Mouse (Mus musculus) hindbrain, embryonic 14.5 days (tissue): Measurements from ENCODE around the gene Hist2h2bb. TPM values are rescaled to one million over a fixed set of nuclear protein-coding genes. Genes with fewer than 3 reads are reported as not detected.
"Not testable (repeated sequence)": the region's sequence is repeated elsewhere in the genome, so short reads cannot be mapped to it uniquely, and the experiment has no call there.

Experiments used
- ATAC-seq: fragments of 200-750 bp; cut with Nextera tagmentation; 2 replicates; pipeline ENCODE4 v1.8.0; 2017; ENCODE audit warnings: moderate number of reproducible peaks, mild to moderate bottlenecking, moderate TSS enrichment, moderate library complexity; ENCODE audit not compliant: low FRiP score
- DNase-seq: peaks from one replicate; pipeline ENCODE4 v3.0.0-alpha.2; 2015; ENCODE audit warnings: low spot score
- H3K27ac ChIP-seq: fragments of 300-500 bp; sonication (generic); 2 replicates; pipeline ENCODE4 v1.5.1; 2014; ENCODE audit warnings: mild to moderate bottlenecking, moderate library complexity
- H3K27me3 ChIP-seq: fragments of 300-500 bp; sonication (generic); 2 replicates; pipeline ENCODE4 v1.6.1; 2014; ENCODE audit warnings: mild to moderate bottlenecking, low read length, mixed read lengths; ENCODE audit not compliant: control insufficient read depth, insufficient read depth
- H3K36me3 ChIP-seq: fragments of 300-500 bp; sonication (generic); replicated peaks from 2 replicates; pipeline ENCODE4 v1.6.1; 2014; ENCODE audit not compliant: control insufficient read depth, insufficient read depth
- H3K4me1 ChIP-seq: fragments of 300-500 bp; sonication (generic); replicated peaks from 2 replicates; pipeline ENCODE4 v1.6.1; 2014; ENCODE audit warnings: antibody characterized with exemption, low read length, mixed read lengths; ENCODE audit not compliant: control insufficient read depth, insufficient read depth
- H3K4me2 ChIP-seq: fragments of 300-500 bp; sonication (generic); replicated peaks from 2 replicates; pipeline ENCODE4 v1.6.1; 2014; ENCODE audit warnings: mild to moderate bottlenecking, moderate library complexity
- H3K4me3 ChIP-seq: fragments of 300-500 bp; sonication (generic); replicated peaks from 2 replicates; pipeline ENCODE4 v1.5.1; 2014; ENCODE audit warnings: mild to moderate bottlenecking, low read length
- H3K9ac ChIP-seq: fragments of 300-500 bp; sonication (generic); 2 replicates; pipeline ENCODE4 v1.6.1; 2014
- H3K9me3 ChIP-seq: fragments of 300-500 bp; sonication (generic); 2 replicates; pipeline ENCODE4 v1.6.1; 2016; ENCODE audit warnings: low read length; ENCODE audit not compliant: control insufficient read depth
- WGBS: fragments of 180-500 bp; shearing (Covaris S2); extraction: QIAGEN DNeasy Blood & Tissue Kit; methylation state at CpG from one replicate; pipeline ENCODE4 v1.1.7; 2014; 5-methylcytosine and 5-hydroxymethylcytosine counted together
- polyA plus RNA-seq: library from polyadenylated mRNA; unstranded; fragments of >200 nt; fragmentation: Nextera tagmentation; extraction: Ambion mirVana; gene quantifications from 2 replicates; pipeline ENCODE4 v1.2.1, GENCODE M21; 2014

Hist2h2bb gene
- polyA plus RNA-seq, 1 experiment from 2014 or later, result 4.1 TPM

DNA sequence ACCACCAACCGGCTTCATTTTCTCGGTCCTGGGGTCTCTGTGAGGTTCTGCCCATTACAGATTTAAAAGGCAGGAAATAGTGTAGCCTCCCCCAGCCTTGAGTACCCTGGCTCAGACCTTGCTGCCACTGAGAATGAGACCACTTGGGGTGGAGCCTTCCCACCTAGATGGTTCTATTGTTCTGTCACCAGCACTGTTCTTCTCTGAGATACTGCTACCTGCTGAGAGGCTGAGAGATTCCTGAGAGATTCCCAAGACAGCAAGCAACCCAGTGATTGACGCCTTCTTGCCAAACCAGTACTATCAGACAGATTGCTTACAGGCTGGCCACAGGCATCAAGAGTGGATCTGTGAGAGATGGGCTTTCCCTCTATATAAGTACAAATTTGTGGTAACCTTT is 19.6 kb downstream of the Hist2h2bb start:
- DNase-seq (no peak), ATAC-seq (no peak)
- Histone ChIP-seq H3K27ac (no peak overlapping the region), H3K4me1 (no peaks in the 10 kb centered on the region), H3K4me2 (no peak overlapping the region), H3K27me3 (peaks cover 11% of the 10 kb centered on the region; the same call in 1 of the 2 replicates), H3K9ac (no peak overlapping the region), H3K36me3 (no peaks in the 10 kb centered on the region), H3K9me3 (no peaks in the 10 kb centered on the region), H3K4me3 (no peak overlapping the region)
- WGBS, result 75% methylated on average over 3 of the region's 3 CpGs

- not testable (repeated sequence) for H3K4me3 ChIP-seq, H3K4me1 ChIP-seq, ATAC-seq, H3K27ac ChIP-seq, H3K27me3 ChIP-seq, DNase-seq, H3K9me3 ChIP-seq, H3K36me3 ChIP-seq, H3K4me2 ChIP-seq, H3K9ac ChIP-seq
- 95% methylated on average over 3 of the region's 3 CpGs for WGBS
These were observed 21.2 kb downstream of the Hist2h2bb start for GRCm38 (mm10) chr3:96290727-96291126.

DNA sequence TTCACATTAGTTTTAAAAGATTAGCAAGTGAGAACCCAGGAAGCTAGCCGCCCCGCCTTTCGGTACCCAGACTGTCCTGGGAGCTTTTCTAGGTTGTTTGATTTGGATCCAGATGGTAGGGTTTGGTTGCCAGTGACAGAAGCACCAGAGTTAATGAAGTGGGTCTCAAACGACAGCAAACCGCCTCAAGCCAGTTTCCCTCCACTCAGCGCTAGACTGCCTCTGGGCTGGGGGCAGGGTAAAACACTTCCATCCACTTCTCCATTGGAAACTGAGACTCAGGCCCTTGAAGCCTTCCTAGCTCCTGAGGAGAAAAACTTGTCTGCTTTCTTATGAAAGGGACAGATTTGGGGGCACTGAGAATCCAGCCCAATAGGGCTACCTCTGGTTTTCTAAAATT is 23.1 kb downstream of the Hist2h2bb start:
- no peak overlapping the region for H3K27ac ChIP-seq
- ATAC-seq (no peak), DNase-seq (no peak)
- no peak overlapping the region for H3K4me2 ChIP-seq
- no peak overlapping the region for H3K4me3 ChIP-seq
- H3K27me3 ChIP-seq, result no peaks in the 10 kb centered on the region
- 69% methylated on average over 6 of the region's 6 CpGs for WGBS
- H3K9me3 ChIP-seq, result no peaks in the 10 kb centered on the region
- no peaks in the 10 kb centered on the region for H3K4me1 ChIP-seq
- H3K9ac ChIP-seq, result no peak overlapping the region
- H3K36me3 ChIP-seq, result no peaks in the 10 kb centered on the region

DNA sequence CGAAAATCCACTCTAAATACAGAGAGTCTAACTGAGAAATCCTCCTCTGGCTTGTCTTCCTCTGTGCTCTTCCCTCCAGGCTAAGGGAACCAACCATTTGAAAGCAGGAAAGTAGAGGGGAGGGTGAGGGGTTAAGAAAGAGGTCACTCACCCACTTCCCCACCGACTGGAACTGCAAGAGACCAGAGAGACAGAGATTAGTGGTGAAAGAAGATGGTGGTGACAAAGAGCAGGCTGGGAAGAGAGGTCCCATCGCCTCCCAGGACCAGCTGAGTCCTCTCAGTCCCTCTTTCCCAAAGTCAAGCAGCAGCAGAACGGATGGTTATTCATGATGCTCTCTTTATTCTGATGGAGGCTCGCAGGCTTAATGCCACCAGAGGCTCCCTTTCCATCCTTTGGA is 23.8 kb downstream of the Hist2h2bb start:
- H3K36me3 ChIP-seq, result no peaks in the 10 kb centered on the region

DNA sequence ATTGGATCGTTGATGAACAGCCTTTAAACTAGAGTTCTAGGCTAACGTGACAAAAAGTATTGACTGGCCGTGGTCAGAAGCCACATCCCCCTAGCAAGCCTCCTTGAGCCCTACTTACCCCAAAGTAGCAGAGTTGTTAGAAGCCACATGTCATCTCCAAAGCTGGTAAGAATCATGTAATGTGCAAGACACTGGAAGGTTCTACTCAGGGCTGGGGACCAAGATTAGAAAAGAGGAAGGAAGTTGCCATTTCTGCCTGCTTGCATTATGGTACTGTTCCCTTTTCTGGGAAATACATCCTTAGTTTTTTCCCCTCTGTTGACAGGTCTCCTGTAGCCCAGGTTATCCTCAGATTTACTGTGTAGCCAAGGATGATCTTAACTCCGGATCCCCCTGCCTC is 24.2 kb downstream of the Hist2h2bb start, which contains the start of gene Fcgr1:
Fcgr1 (minus strand) TSS at position 183 of the 400 bp plus-strand sequence.
- Histone ChIP-seq H3K4me3 (no peak within 1 kb of the TSS), H3K9ac (no peak within 1 kb of the TSS), H3K27me3 (no peaks in the 10 kb centered on the region), H3K4me2 (no peak within 1 kb of the TSS), H3K27ac (no peak within 1 kb of the TSS), H3K36me3 (no peaks in the 10 kb centered on the region), H3K9me3 (no peaks in the 10 kb centered on the region), H3K4me1 (no peaks in the 10 kb centered on the region)
- WGBS, result 86% methylated on average over 4 of the region's 4 CpGs
- ATAC-seq (no peak), DNase-seq (no peak)

More for the DNA sequence above, 23.8 kb downstream of the Hist2h2bb start:
- no peak overlapping the region for H3K27ac ChIP-seq
- H3K4me3 ChIP-seq, result no peak overlapping the region
- no peaks in the 10 kb centered on the region for H3K27me3 ChIP-seq
- H3K9ac ChIP-seq, result no peak overlapping the region
- ATAC-seq, result no peak
- H3K4me2 ChIP-seq, result no peak overlapping the region
- H3K9me3 ChIP-seq, result no peaks in the 10 kb centered on the region
- H3K4me1 ChIP-seq, result no peaks in the 10 kb centered on the region
- WGBS, result 52% methylated on average over 5 of the region's 5 CpGs
- no peak for DNase-seq

DNA sequence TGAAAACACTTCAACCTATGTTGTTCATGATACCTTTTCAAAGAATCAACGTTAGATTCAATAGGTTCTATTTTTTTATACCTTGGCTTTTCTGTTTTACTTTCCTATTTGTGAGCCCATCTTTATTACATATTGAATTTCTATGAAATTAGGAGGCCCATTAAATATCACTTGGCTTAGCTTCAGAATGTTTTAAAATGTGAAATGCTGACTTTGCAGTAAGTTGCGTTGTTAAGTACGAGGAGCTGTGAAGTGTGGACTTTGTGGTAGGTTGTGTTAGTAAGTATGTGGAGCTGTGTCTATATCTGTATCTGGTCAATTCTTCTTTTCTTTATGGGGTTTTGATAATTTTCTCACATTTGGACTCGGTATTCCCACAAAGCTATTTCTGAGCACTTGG is 28.8 kb downstream of the Hist2h2bb start:
- WGBS, result 93% methylated on average over 4 of the region's 4 CpGs
- DNase-seq, result no peak
- no peak overlapping the region for H3K27ac ChIP-seq
- no peaks in the 10 kb centered on the region for H3K4me1 ChIP-seq
- H3K4me3 ChIP-seq, result no peak overlapping the region
- H3K9me3 ChIP-seq, result no peaks in the 10 kb centered on the region
- H3K27me3 ChIP-seq, result no peaks in the 10 kb centered on the region
- no peak overlapping the region for H3K9ac ChIP-seq
- H3K4me2 ChIP-seq, result no peak overlapping the region
- H3K36me3 ChIP-seq, result no peaks in the 10 kb centered on the region
- no peak for ATAC-seq

GRCm38 (mm10) chr3:96299562-96299961 is 30.0 kb downstream of the Hist2h2bb start:
- H3K36me3 ChIP-seq, result no peaks in the 10 kb centered on the region
- WGBS, result 98% methylated on average over 2 of the region's 2 CpGs
- H3K27me3 ChIP-seq, result no peaks in the 10 kb centered on the region
- no peak for DNase-seq
- no peak overlapping the region for H3K4me2 ChIP-seq
- H3K4me1 ChIP-seq, result no peaks in the 10 kb centered on the region
- H3K9me3 ChIP-seq, result no peaks in the 10 kb centered on the region
- no peak overlapping the region for H3K9ac ChIP-seq
- no peak for ATAC-seq
- no peak overlapping the region for H3K27ac ChIP-seq
- no peak overlapping the region for H3K4me3 ChIP-seq

- Histone ChIP-seq H3K36me3 (no peaks in the 10 kb centered on the region), H3K4me3 (no peak overlapping the region), H3K27me3 (no peaks in the 10 kb centered on the region), H3K27ac (no peak overlapping the region), H3K4me1 (no peaks in the 10 kb centered on the region), H3K4me2 (no peak overlapping the region), H3K9ac (no peak overlapping the region), H3K9me3 (no peaks in the 10 kb centered on the region)
- WGBS, result 76% methylated on average over 26 of the region's 26 CpGs
- DNase-seq, result no peak
- ATAC-seq, result no peak
These were observed 31.4 kb downstream of the Hist2h2bb start for GRCm38 (mm10) chr3:96300706-96301529.

GRCm38 (mm10) chr3:96302076-96302475 is 32.5 kb downstream of the Hist2h2bb start:
- Histone ChIP-seq H3K9ac (no peak overlapping the region), H3K27me3 (no peaks in the 10 kb centered on the region), H3K4me1 (no peaks in the 10 kb centered on the region), H3K9me3 (no peaks in the 10 kb centered on the region), H3K36me3 (no peaks in the 10 kb centered on the region), H3K4me2 (no peak overlapping the region), H3K27ac (no peak overlapping the region), H3K4me3 (no peak overlapping the region)
- ATAC-seq, result no peak
- DNase-seq, result no peak
- WGBS, result 87% methylated on average over 5 of the region's 5 CpGs
